Mouse (Mus musculus) gastrocnemius, postnatal 36 days (tissue): ENCODE measurements around the gene Calm5. TPM values are rescaled to one million over a fixed set of nuclear protein-coding genes. Genes with fewer than 3 reads are reported as not detected.
"Not testable (repeated sequence)": the region's sequence is repeated elsewhere in the genome, so short reads cannot be mapped to it uniquely, and the experiment has no call there.

Source experiments
- DNase-seq, 2 experiments: peaks; one replicate each; pipeline ENCODE4 v3.0.0; 2022
- intact Hi-C: fragments of 180-260 bp; cut with DNase I; formaldehyde crosslinking; loops from one replicate; pipeline ENCODE4 v1.15.1; 2025
- total RNA-seq, 2 experiments: library from RNA; stranded (reverse); gene quantifications; 2 replicates each; pipeline ENCODE4 v1.2.3; 2021

Gene Calm5
- total RNA-seq, 2 experiments from 2014 or later, result not detected

DNA sequence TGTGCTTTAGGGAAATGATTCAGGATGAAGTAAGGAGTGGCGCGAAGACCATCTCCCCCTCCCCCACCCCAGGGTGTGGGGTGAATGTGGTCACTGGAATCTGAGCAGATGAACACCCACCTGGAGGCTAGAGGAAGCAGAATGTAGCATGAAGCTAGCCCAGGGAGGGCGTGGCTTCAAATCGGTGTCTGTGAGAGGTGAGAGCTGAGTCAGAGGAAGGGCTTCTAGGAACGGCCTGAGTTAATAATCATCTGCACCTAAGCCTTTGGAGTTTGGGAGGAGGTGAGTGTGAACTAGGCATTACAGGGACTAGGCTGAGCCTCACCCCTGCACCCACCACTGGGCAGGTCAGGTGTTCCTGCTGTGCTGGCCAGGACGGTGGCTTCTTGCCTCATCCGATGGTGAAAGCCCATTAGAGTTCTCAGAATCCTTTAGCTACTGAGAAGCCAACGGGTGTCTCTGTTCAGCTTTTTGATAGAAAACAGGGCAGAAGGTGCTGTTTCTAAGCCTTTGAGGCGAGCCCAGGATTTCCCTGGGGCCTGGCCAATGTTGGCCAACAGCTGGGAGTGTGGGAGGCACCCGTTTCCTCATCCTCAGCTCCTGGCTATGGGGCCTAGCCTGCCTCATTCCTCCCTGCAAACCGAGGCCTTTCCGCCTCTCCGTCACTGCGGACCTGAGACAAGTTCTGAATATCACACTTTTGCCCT lies 11.8 kb downstream of the Calm5 start:
- DNase-seq, result no peak
- intact Hi-C loops, result no loop called here

DNA sequence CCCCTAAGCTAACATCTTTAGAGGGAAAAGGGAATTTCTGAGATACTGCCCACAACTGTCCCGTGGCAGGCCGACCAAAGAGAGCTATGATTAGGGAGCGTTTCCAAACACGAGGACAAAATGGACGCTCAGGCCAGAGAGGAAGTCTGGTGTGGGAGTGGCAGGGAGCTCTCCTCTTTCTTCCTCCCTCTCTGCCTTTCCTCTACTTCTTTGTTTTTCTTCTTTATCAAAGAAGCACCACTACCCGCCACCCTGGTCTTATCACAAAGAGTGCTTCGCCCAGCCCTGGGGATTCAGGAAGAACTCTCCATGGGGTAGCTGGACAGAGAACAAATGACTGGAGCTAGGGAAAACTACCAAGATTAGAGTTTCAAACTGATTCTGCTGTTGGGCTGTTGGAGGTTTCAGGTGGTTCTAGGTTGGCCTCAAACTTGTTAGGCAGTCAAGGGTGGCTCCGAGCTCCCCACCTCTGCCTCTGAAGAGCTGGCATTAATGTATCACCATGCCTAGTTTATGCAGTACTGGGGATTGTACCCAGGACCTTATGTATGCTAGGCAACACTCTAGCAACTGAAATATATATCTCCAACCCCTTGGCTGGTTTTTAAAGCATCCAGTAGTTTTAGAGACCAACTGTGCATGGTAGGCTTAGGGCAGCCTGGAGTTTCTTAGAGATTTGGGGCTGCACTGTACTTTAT lies 12.5 kb downstream of the Calm5 start:
- intact Hi-C loops, result no loop called here
- DNase-seq, result no peak

DNA sequence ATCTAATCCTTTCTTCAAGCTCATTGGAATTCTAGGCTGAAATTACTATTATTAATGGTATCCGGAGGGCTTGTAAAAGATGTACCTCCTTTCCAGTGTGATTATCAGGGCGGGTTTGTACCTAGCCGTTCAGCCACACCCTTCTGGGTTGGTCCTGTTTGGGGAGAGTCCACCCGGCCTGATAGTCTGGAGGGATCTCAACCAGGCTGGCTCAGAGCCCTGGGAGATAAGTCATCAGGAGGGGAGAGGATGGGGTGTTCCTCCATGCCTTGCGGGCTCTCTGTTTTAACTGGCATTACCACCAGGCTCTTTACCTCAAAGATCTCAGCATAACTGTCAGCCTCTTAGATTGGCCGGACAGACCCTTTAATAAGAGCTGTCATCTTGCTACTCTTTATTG lies 13.2 kb downstream of the Calm5 start:
- DNase-seq, result no peak
- intact Hi-C loops, result no loop called here

DNA sequence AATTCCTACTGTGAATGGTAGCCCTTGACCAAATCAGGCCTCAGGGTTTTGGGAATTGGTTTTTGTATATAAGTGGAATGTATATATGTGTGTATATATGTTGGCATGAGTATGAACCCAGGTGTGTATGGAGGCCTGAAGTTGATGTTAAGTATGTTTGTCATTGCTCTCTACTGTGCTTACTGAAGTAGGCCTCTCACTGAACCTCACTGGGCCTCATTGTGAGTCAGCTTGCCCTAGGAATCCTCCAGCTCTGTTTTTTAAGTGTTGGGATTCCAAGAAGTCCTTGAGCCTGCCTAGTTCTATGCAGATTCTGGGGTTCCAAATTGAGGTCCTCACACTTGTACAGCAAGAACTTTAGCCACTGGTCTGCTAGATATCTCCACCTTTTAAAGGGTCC lies 15.9 kb downstream of the Calm5 start:
- no peak for DNase-seq
- intact Hi-C loops, result no loop called here

DNA sequence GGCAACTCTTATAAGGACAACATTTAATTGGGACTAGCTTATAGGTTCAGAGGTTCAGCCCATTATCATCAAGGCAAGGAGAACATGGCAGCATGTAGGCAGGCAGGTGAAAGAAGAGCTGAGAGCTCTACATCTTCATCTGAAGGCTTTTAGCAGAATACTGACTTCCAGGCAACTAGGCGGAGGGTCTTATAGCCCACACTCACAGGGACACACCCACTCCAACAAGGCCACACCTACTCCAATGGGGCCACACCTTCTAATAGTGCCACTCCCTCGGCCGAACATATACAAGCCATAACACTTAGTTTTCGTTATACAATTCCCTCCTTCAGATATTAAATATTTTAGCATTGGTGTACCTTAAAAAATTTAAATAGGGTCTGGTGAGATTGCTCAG lies 18.9 kb downstream of the Calm5 start:
- intact Hi-C loops, result no loop called here
- no peak for DNase-seq

DNA sequence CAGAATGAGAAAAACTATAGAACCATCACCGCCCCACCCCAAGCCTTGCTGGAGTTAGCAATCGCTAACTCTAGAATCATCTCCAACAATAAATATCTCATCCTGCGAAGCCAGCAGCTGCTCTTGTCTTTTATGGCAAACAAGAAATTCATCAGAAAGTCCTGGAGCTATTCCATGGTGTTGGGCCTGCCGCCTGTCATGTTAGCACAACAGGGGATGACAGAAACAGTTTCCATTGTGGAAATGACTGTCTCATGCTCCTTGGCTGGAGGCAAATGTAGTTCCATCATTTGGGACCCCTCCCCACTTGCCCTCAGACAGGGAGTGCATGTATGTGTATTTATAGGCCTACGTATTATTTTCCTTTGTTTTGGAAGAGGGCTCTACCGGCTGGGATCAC lies 22.5 kb downstream of the Calm5 start:
- intact Hi-C loops, result no loop called here
- no peak for DNase-seq

DNA sequence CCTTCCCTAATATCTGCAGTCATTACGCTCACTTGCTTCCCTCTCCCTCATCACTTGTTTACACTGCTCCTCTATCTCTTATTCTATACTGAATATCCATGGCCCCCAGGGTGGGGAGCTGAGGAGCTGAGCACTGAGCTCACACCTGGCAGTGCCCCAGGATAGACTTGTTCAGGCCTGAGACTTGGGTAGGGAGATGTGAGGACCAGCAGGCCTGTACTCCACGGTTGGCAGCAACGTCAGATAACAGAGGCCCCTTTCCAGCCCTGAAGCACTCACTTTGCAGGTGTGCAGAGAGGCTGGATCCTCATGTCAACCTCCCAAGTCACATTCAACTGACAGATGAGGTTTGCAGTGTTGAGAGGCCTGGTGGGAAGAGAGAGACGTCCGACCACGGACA lies 23.2 kb downstream of the Calm5 start:
- intact Hi-C loops, result no loop called here
- DNase-seq, result no peak

DNA sequence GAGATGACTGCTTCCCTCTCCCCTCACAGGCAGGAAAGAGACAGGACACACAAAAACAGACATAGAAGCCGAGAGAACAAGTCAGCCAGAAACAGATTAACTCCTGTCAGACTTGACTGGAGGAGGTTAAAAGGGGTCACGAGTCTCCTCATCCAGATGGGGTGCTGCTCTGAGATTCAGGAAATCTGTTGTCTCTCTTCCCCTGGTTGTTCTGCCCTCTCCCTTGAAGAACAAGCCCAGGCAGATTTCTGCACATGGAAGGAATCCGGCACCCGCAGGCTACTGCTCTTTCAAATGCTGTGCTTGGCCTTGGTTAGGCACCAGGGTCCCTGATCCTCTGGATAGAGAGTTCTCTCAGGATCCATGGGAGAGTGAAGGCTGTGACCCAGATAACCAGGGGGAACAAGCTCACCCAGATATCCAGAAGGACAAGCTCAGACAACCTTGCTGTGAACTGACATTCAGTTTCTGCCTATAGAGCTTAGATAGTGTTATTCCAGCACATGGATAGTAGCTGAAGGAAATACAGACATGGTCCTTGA lies 23.8 kb downstream of the Calm5 start:
- no peak for DNase-seq
- intact Hi-C loops, result no loop called here

DNA sequence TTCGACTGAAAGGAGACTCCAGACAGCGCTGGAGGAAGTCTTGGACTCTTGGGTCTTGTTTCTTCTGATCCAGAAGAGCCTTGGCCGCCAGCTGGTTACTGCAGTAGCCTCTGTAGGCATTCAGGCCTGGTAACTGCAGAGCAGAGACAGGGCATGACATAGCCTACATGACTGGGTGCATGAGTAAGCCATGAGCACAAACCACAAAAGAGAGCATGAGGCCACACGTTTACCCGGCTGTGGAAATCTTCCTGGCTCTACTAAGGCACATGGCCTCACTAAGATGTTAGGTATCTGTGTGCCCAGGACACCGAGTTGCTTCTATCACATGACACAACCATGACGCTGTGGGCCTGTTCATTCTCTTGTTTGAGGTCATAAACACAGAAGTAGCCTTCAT lies 32.7 kb downstream of the Calm5 start:
- DNase-seq, result no peak
- intact Hi-C loops, result no loop called here

DNA sequence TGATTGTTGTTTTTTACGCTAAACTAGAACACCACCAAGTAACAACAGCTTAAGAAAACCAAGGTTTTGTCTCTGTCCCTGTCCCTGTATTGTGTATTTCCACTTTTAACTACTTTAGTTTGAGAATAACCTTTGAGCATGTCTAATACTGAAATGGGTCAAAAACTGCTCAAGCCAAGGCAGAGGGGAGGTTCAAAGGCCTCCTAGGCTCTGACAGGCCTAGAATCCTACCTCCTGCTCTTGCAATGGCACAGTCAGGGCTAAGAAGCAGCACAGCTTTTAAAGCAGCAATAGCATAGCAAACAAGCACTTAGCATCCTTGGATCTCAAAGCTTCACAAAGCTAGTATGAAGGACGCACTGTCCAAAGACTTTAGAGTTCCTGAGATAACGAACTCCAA lies 35.1 kb downstream of the Calm5 start:
- intact Hi-C loops, result no loop called here
- no peak for DNase-seq

DNA sequence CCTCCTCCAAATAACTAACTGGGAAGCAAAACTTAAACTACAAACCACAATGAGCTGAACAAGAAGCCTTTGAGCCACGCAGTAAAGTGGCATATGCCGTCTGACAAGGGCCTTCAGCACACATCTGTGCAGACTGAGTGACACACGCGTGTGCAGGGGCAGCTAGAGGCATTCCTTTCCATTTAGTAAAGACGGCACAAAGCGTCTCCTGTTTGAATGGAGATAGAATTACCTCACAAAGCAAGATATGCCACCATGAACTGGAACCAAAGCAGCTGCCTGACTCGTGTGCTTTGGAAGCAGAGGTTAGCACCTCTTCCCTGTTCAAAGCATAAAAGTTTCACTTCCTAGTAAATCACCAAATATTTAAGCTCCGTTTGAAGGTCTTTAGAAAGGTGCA lies 36.1 kb downstream of the Calm5 start:
- no peak for DNase-seq
- intact Hi-C loops, result no loop called here

DNA sequence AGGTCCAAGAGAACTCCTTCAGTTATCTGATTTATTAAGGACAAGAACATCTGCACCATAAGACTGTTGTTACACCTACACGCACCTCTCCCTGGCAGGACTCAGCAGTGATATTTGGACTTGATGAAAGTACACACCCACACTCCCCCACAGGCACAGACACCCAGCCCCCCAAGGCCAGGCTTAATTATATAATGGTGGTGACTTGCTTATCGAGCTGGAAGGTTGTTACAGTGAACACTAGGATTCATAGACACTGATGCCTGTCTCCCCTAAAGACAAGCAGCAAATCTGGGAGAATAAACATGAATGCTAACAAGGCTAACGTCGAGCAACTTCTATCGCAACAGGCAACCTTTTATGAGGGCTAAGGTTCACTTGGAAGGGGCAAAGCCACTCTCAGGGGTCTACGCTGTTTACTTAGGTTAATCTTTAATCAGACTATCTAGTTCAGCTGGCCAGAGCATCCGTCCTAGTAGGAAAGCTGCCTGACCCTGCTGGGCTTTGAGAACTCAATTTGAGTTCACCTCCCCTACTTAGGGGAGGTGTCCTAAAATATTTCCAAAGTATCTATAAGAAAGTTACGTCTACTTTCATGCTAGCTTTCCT lies 37.6 kb downstream of the Calm5 start:
- DNase-seq, result no peak
- intact Hi-C loops, result no loop called here

DNA sequence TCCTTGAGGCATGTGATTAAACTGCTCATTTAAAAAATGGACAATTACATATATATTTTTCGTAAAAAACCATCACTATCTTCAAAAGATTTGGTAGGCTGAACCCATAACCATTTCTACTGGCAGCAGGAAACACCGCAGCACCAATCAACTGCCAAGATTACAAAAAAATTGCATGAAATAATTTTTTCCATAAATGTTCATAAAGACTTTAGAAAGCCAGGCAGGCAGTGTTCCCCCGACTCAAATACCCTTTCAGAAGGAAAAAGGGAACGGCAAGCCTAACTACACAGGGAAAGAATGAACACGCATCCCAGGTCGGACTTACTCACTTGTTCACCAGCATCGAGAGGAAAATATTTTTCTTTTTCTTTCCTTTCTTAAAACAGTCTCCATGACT lies 38.6 kb downstream of the Calm5 start:
- intact Hi-C loops, result no loop called here
- no peak for DNase-seq

DNA sequence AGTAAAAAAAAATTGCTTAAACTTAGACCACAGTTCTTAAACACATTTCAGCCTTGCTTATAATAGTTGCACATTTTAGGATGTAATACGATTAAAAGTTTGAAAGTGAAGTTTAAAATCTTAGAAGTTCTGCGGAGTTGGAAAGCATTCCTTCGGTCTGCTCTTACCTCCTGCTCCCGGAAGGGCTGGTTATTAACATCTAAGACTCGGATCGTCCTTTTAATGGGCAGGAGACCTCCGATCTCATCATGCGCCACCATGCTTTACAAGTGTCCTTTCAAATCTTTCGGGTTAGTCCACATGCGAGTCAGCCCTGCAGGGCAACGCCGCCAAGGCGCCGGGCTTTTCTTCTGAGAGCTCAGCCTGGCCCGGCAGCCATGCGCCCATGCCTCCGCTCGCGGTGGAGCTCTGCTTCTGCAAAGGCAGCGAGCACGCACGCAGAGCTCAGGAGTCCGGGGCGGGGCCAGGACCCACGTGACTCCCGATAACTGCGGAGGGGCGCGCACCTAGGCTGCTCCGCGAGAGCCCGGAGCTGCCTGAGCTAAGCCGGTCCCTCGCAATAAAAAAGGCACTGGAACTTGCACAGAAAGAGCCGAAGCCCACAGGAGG lies 39.3 kb downstream of the Calm5 start:
- intact Hi-C loops, result no loop called here
- peak; percentile 83 to 84 for DNase-seq

DNA sequence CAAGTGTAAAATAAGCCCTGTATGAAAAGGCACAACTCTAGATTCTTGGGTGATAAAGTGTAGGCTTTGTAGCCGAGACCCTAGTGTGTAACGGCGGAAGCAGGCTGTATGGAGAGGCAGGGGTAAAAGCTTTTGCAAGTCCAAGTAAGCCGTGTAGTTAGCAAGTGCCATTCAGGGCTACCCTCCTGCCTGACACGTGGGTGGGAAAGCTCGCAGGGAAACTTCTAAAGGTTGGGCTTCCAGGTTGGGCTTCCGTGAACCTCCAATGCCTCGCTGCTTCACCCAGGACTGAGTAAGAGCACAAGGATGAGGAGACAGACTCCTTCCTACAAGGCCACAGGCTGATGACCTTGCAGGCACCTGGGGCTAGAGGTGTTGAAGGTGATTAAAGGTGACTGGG lies 40.6 kb downstream of the Calm5 start:
- intact Hi-C loops, result no loop called here
- DNase-seq, result no peak

DNA sequence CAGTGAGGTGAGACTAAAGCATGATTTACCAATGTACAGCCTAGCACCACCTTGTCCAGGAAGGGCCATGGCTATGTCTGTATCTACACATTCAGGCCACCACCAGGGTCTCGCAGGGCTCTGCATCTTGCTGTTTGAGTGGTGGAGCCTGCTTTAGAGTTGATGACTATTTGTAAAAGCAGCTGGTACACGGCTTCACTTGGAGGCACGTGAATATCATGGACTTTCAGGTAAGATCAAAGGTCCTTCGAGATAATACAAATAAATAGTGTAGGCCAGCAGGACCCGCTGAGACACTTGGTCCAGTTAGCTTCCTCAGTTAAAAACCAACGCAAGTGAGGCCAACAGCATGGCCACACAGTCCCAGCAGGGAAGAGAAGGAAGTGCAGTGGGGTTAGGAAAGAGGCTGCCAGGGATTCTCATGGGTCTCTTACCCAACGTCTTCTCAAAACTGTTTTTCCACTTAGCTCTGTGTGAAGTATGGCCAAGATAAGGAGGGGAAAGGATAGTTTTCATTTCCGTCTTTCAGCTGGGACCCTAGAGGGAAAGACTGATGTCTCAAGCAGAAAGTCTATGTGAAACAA lies 41.5 kb downstream of the Calm5 start:
- intact Hi-C loops, result loop anchor here (1.0 kb wide), 1 partner anchor 230 kb away; no protein-coding TSS in a partner anchor
- DNase-seq, result no peak

DNA sequence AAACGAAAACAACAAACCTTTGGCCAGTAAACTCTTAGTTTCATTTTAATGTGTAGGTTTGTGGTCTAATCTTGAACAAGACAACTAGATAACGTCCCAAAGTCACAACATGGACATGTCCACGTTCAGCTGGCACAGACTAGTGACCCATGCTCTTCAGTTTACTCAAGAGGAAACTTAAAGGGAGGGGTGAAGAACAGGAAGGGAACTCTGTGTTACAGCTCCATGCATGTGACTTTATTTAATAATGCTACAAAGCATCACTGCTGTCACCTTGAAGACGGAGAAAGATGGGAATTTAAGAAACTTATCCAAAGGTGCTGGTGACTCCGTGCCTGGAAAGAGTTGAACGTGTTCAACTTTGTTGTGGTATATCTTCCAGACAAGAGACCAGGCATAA lies 42.1 kb downstream of the Calm5 start:
- intact Hi-C loops, result no loop called here
- DNase-seq, result no peak

DNA sequence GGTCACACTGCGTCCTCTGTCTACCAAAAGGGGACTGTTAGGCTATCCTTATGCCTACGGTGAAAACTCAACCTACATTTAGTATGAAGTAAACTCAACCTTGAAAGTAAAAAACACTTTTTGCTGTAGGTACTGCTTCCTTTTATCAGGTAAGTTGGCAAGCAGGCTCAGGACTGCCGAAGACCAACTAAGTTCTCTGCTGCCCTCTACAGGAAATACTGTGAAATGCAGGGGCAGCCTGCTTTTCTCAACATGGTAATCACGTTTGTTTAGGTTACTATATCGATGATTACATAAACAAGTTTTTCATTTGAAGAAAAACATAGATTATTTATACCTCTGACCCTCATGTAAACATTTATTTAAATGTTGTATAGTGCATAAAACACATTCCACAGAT lies 42.9 kb downstream of the Calm5 start:
- peak in 1 of 2 experiments; percentile 45 for DNase-seq
- intact Hi-C loops, result no loop called here

DNA sequence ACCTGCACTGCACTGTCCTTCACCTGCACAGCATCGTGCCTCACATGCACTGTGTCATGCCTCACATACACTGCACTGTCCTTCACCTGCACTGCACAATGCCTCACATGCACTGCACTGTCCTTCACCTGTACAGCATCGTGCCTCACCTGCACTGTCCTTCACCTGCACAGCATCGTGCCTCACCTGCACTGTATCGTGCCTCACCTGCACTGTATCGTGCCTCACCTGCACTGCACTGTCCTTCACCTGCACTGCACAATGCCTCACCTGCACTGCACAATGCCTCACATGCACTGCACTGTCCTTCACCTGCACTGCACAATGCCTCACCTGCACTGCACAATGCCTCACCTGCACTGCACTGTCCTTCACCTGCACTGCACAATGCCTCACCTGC lies 44.2 kb downstream of the Calm5 start:
- DNase-seq, intact Hi-C loops: not testable (repeated sequence)

DNA sequence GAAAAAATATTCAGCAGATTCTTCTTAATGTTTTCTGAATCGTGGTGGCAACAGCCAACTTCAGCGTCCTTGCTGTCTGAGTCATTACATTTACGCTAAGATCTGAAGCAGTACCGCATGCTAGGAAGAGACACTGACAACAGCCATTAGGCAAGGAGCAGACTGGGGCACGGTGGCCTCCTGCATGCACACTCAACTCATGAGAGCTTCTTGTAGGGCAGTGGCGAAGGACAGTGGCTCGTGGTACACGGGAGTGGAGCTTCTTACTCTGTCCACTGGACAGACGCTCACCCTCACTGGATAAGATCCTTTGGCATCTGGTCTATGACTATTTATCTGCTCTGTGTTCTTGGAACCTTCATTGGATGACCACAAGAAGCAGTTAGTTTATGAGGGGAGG lies 45.3 kb downstream of the Calm5 start:
- intact Hi-C loops, result no loop called here

More for the DNA sequence above, 45.3 kb downstream of the Calm5 start:
- no peak for DNase-seq
